Mouse (Mus musculus) intestine, embryonic 14.5 days (tissue): ENCODE data around the gene Wdr83. TPM values are rescaled to one million over a fixed set of nuclear protein-coding genes. Genes with fewer than 3 reads are reported as not detected.
A peak's percentile ranks its signal among the peaks of the same experiment; 100 is the strongest.

Experiments
- ATAC-seq: fragments of 200-750 bp; cut with Nextera tagmentation; replicated peaks from 2 replicates; pipeline ENCODE4 v1.8.0; 2017; ENCODE audit warnings: low read depth, moderate number of reproducible peaks, moderate TSS enrichment, moderate library complexity; ENCODE audit not compliant: low FRiP score, low TSS enrichment
- DNase-seq: peaks from one replicate; pipeline ENCODE4 v3.0.0-alpha.2; 2018; ENCODE audit warnings: low spot score
- H3K27ac ChIP-seq: fragments of 300-500 bp; sonication (generic); 2 replicates; pipeline ENCODE4 v1.5.1; 2014; ENCODE audit warnings: low read depth, mild to moderate bottlenecking, control low read depth
- H3K27me3 ChIP-seq: fragments of 300-500 bp; sonication (generic); replicated peaks from 2 replicates; pipeline ENCODE4 v1.6.1; 2014; ENCODE audit warnings: low read length, control low read depth; ENCODE audit not compliant: control insufficient read depth, insufficient read depth
- H3K36me3 ChIP-seq: fragments of 300-500 bp; sonication (generic); 2 replicates; pipeline ENCODE4 v1.6.1; 2014; ENCODE audit warnings: low read length, control low read depth; ENCODE audit not compliant: control insufficient read depth, insufficient read depth
- H3K4me1 ChIP-seq: fragments of 300-500 bp; sonication (generic); replicated peaks from 2 replicates; pipeline ENCODE4 v1.6.1; 2014; ENCODE audit warnings: low read length, control low read depth, mixed read lengths; ENCODE audit not compliant: control insufficient read depth, insufficient read depth
- H3K4me2 ChIP-seq: fragments of 300-500 bp; sonication (generic); 2 replicates; pipeline ENCODE4 v1.6.1; 2014; ENCODE audit warnings: low read length
- H3K4me3 ChIP-seq: fragments of 300-500 bp; sonication (generic); 2 replicates; pipeline ENCODE4 v1.5.1; 2014; ENCODE audit warnings: low read depth, low read length, control low read depth, mixed read lengths
- H3K9ac ChIP-seq: fragments of 300-500 bp; sonication (generic); 2 replicates; pipeline ENCODE4 v1.6.1; 2014; ENCODE audit warnings: mild to moderate bottlenecking, low read length
- H3K9me3 ChIP-seq: fragments of 300-500 bp; sonication (generic); 2 replicates; pipeline ENCODE4 v1.6.1; 2016; ENCODE audit warnings: low read length, control low read depth; ENCODE audit not compliant: control insufficient read depth
- WGBS: fragments of 180-500 bp; shearing (Covaris S2); extraction: QIAGEN DNeasy Blood & Tissue Kit; methylation state at CpG from one replicate; pipeline ENCODE4 v1.1.7; 2014; 5-methylcytosine and 5-hydroxymethylcytosine counted together
- polyA plus RNA-seq: library from polyadenylated mRNA; unstranded; fragments of >200 nt; fragmentation: Nextera tagmentation; extraction: Ambion mirVana; gene quantifications from 2 replicates; pipeline ENCODE4 v1.2.1, GENCODE M21; 2014

The Wdr83 gene
- polyA plus RNA-seq, 1 experiment from 2014 or later = 43.2 TPM

DNA sequence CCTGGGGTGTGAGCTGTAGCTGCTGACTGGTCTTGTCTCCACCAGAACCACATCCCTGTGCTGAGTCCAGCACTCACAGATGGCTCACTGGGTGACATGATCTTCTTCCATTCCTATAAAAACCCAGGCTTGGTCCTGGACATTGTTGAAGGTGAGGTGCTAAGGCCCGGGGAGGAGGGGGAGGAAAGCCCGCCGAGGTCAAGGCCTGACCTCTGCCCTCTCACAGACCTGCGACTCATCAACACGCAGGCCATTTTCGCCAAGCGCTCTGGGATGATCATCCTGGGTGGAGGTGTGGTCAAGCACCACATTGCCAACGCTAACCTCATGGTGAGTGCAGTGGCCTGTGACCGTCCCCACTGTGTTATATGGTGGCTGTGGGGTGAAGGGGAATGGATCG, 6.9 kb downstream of the Wdr83 start:
- Histone ChIP-seq H3K27ac (no peak overlapping the region), H3K4me3 (no peak overlapping the region), H3K9ac (no peak overlapping the region), H3K27me3 (no peaks in the 10 kb centered on the region), H3K36me3 (peaks cover 52% of the 10 kb centered on the region), H3K9me3 (no peaks in the 10 kb centered on the region), H3K4me1 (no peaks in the 10 kb centered on the region; the same call in 1 of the 2 replicates), H3K4me2 (no peak overlapping the region)
- no peak for ATAC-seq
- DNase-seq = no peak
- 68% methylated on average over 10 of the region's 10 CpGs for WGBS

DNA sequence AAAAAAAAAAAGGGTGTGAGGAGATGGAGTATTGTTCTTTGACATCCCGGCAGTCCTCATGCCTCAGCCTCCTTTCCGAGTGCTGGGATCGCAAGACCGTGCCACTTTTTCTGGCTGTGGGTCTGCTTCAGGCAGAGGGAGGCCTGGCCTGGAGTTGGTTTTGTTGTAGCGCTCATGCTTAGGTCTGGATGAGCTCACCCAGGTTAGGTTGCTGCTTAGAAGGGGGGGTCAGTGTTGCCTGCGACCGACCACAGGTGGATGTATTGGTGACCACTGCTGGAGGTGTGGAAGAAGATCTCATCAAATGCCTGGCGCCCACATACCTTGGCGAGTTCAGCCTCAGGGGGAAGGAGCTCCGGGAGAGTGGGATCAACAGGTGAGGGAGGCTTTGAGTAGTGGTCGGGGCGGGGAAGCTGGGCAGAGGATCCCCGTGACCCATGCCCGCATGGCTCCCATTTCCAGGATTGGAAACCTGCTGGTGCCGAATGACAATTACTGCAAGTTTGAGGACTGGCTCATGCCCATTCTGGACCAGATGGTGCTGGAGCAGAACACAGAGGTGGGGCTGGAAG, 8.0 kb downstream of the Wdr83 start:
- Histone ChIP-seq H3K4me3 (no peak overlapping the region), H3K4me2 (no peak overlapping the region), H3K4me1 (no peaks in the 10 kb centered on the region; the same call in 1 of the 2 replicates), H3K27me3 (no peaks in the 10 kb centered on the region), H3K27ac (no peak overlapping the region), H3K36me3 (peaks cover 41% of the 10 kb centered on the region), H3K9ac (no peak overlapping the region), H3K9me3 (no peaks in the 10 kb centered on the region)
- 92% methylated on average over 15 of the region's 15 CpGs for WGBS
- DNase-seq (no peak), ATAC-seq (no peak)

- H3K4me2 ChIP-seq = peak overlapping the region; percentile 79
- no peaks in the 10 kb centered on the region; the same call in 1 of the 2 replicates for H3K4me1 ChIP-seq
- no peaks in the 10 kb centered on the region for H3K9me3 ChIP-seq
- no peaks in the 10 kb centered on the region for H3K27me3 ChIP-seq
- DNase-seq = no peak
- peak overlapping the region; percentile 94 for H3K4me3 ChIP-seq
- peaks cover 36% of the 10 kb centered on the region for H3K36me3 ChIP-seq
- WGBS = 36% methylated on average over 9 of the region's 9 CpGs
- peak overlapping the region; percentile 93 for H3K9ac ChIP-seq
- no peak for ATAC-seq
- H3K27ac ChIP-seq = peak overlapping the region; percentile 97; the same call in 1 of the 2 replicates
These were observed 8.7 kb downstream of the Wdr83 start for GRCm38 (mm10) chr8:85072364-85072929.

GRCm38 (mm10) chr8:85071514-85072281, 9.4 kb downstream of the Wdr83 start, which contains the start of gene Dhps:
Gene Dhps, plus strand, starts transcription at chr8:85071757.
- WGBS = under 1% methylated on average over 68 of the region's 68 CpGs
- H3K4me2 ChIP-seq = peak within 1 kb of the TSS; percentile 79
- no peaks in the 10 kb centered on the region; the same call in 1 of the 2 replicates for H3K4me1 ChIP-seq
- H3K27me3 ChIP-seq = no peaks in the 10 kb centered on the region
- ATAC-seq = peak; percentile 84
- peak; percentile 93 for DNase-seq
- H3K9me3 ChIP-seq = no peaks in the 10 kb centered on the region
- H3K4me3 ChIP-seq = peak within 1 kb of the TSS; percentile 94
- peak within 1 kb of the TSS; percentile 97 for H3K27ac ChIP-seq
- H3K36me3 ChIP-seq = peaks cover 35% of the 10 kb centered on the region
- H3K9ac ChIP-seq = peak within 1 kb of the TSS; percentile 93

DNA sequence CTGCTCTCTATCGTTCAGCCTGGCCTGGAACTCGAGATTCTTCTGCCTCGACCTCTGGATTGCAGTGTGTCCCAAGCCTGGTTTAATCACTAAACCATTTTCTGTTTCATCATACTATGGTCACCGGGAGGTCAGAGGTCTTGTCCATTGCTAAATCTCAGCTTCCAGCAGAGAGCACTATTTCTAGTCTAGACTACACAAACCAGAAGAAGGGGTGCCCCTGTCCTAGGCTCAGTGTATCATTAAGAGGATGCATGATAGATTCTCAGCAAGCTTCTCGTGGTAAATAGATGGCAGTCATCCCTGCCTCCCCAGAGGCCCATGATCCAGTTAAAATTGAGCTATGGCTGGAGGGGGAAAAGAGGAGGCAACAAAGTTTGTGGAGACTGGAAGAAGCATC, 10.1 kb downstream of the Wdr83 start:
- Histone ChIP-seq H3K4me3 (peak overlapping the region; percentile 94), H3K4me1 (no peaks in the 10 kb centered on the region; the same call in 1 of the 2 replicates), H3K27me3 (no peaks in the 10 kb centered on the region), H3K9ac (peak overlapping the region; percentile 93), H3K36me3 (peaks cover 35% of the 10 kb centered on the region), H3K9me3 (no peaks in the 10 kb centered on the region), H3K27ac (peak overlapping the region; percentile 97), H3K4me2 (peak overlapping the region; percentile 79)
- DNase-seq = no peak
- no peak for ATAC-seq
- WGBS = 85% methylated on average over 5 of the region's 5 CpGs

GRCm38 (mm10) chr8:85067982-85068381, 13.1 kb downstream of the Wdr83 start, which contains the start of gene Gm5741:
Gene Gm5741, minus strand, starts transcription at chr8:85067982.
- DNase-seq = no peak

GRCm38 (mm10) chr8:85067155-85067554, 14.0 kb downstream of the Wdr83 start:
- Histone ChIP-seq H3K4me2 (no peak overlapping the region), H3K9me3 (no peaks in the 10 kb centered on the region), H3K36me3 (peaks cover 19% of the 10 kb centered on the region; the same call in 1 of the 2 replicates), H3K4me1 (no peaks in the 10 kb centered on the region), H3K9ac (no peak overlapping the region), H3K27ac (no peak overlapping the region), H3K27me3 (no peaks in the 10 kb centered on the region), H3K4me3 (no peak overlapping the region)
- ATAC-seq = no peak
- 97% methylated on average over 2 of the region's 2 CpGs for WGBS
- no peak for DNase-seq

More at GRCm38 (mm10) chr8:85067982-85068381, 13.1 kb downstream of the Wdr83 start, which contains the start of gene Gm5741:
- Histone ChIP-seq H3K4me1 (no peaks in the 10 kb centered on the region; the same call in 1 of the 2 replicates), H3K9ac (no peak within 1 kb of the TSS), H3K27me3 (no peaks in the 10 kb centered on the region), H3K36me3 (peaks cover 19% of the 10 kb centered on the region; the same call in 1 of the 2 replicates), H3K4me3 (no peak within 1 kb of the TSS), H3K27ac (no peak within 1 kb of the TSS), H3K4me2 (no peak within 1 kb of the TSS), H3K9me3 (no peaks in the 10 kb centered on the region)
- no peak for ATAC-seq

- no peak overlapping the region for H3K27ac ChIP-seq
- H3K9me3 ChIP-seq = no peaks in the 10 kb centered on the region
- 29% methylated on average over 2 of the region's 2 CpGs for WGBS
- H3K36me3 ChIP-seq = peaks cover 19% of the 10 kb centered on the region; the same call in 1 of the 2 replicates
- H3K4me2 ChIP-seq = no peak overlapping the region
- DNase-seq = no peak
- no peak overlapping the region for H3K9ac ChIP-seq
- H3K4me1 ChIP-seq = peaks cover 14% of the 10 kb centered on the region; the same call in 1 of the 2 replicates
- ATAC-seq = no peak
- H3K27me3 ChIP-seq = no peaks in the 10 kb centered on the region
- no peak overlapping the region for H3K4me3 ChIP-seq
These were observed 15.9 kb downstream of the Wdr83 start for GRCm38 (mm10) chr8:85065213-85065612.
